Mouse (Mus musculus) frontal cortex, postnatal 10 days (tissue): ENCODE results near the gene Zfp667.
"Not testable (repeated sequence)": the region's sequence is repeated elsewhere in the genome, so short reads cannot be mapped to it uniquely, and the experiment has no call there.

Experiments
- DNase-seq, 2 experiments: peaks; one replicate each; pipeline ENCODE4 v3.0.0; 2022; ENCODE audit warnings: low spot score in 2 of 2, mixed read lengths in 1 of 2

The Zfp667 gene

DNA sequence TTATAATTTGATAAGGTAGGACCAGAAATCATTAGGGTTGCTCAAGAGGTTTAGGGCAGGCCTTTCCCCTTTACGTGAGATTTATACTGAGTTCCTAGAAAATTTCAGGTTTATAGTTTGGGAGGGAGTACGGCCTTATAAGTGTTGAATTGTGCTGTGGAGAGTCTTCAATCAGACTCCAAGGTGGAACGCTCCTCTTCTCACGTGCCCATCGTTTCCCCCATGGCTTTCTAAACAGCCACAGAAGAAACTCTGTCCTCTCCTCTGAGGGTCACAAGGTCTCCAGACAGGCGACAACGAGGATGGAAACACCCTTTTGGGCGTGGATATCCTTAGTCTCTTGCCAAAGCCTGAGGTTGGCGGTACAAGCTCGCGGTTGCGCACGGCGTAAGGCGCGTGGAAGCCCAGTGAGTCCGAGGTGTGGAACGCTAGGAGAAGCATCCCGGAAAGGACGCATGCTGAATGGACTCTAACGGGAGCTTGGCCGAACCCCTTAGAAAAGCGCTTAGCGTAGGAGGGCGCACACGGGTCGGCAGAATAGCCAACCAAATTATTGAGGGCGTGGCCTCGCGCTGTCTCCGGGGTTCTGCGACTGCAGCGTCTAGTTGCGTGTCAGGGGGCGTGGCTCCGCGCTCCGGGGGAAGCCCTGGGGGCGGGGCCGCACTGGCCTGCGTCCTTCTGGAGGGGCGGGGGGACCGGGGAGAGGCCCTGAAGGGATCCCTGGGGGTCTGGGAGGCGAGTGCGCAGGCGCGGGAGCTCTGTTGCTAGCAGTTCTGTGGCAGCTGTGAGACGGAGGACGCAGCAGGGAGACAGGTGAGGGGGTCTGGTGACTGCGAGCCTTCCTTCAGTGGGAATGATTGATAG is at the start of gene Zfp667:
Gene Zfp667, plus strand, starts transcription at position 738 of the 864 bp plus-strand sequence.
- peak; percentile 98 to 99 for DNase-seq

DNA sequence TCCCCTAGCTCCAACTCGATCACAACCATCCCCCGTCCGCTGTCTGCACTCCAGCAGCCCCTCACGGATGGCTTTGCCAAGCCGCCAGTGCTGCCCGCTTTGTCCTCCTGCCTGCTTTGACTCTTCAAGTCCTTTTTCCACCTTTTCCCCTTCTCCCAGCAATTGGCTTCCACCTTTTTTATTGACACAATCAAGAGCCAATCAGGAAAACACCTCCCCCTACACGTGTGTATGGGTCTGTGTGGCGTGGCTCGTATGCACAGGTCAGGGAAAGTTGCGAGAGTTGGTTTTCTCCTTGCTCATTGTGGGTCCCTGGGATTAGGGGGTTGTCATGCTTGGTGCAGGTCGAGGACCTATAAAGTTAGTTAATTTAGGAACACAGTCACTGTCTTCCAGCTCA is 46.6 kb upstream of the Zfp667 start:
- DNase-seq = no peak

GRCm38 (mm10) chr7:6240841-6241425 is 45.4 kb upstream of the Zfp667 start:
- not testable (repeated sequence) for DNase-seq

- DNase-seq = no peak
These were observed 41.8 kb upstream of the Zfp667 start for GRCm38 (mm10) chr7:6244361-6245292.

GRCm38 (mm10) chr7:6252410-6252809 is 34.0 kb upstream of the Zfp667 start, which contains the start of gene Epp13:
TSS of gene Epp13 (plus strand) at chr7:6252710.
- DNase-seq = no peak

DNA sequence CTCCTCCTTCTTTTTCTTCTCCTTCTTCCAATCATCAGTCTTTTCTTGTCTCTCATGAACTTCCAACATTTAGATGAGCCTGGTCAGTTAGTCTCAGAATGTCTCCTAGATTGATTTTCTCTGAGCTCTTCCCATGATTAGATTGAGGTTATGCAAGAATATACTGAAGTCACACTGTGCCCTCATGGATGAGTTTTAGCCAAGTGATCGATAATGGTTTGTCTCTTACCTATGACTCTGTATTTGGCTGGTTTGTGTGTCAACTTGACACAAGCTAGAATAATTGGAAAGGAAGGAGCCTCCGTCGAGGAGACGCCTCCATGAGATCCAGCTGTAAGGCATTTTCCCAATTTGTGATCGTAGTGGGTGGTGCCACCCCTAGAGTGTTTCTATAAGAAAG is 31.9 kb upstream of the Zfp667 start:
- DNase-seq = no peak

DNA sequence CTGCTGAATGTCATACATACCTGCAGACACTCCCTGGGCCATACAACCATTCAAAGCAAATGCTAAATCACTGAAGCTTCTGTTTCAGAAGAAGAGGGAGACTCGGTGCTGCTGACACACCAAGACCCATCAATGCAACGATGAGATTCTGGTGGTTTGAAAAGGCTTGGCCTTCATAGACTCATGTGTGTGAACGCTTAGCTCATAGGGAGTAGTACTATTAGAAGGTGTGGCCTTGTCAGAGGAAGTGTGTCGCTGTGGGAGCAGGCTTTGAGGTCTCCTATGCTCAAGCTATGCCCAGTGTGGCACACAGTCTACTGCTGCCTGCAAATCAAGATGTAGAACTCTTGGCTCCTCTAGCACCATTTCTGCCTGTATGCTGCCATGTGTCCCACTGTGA is 29.0 kb upstream of the Zfp667 start:
- no peak for DNase-seq

GRCm38 (mm10) chr7:6258232-6259220 is 27.9 kb upstream of the Zfp667 start:
- DNase-seq = no peak

DNA sequence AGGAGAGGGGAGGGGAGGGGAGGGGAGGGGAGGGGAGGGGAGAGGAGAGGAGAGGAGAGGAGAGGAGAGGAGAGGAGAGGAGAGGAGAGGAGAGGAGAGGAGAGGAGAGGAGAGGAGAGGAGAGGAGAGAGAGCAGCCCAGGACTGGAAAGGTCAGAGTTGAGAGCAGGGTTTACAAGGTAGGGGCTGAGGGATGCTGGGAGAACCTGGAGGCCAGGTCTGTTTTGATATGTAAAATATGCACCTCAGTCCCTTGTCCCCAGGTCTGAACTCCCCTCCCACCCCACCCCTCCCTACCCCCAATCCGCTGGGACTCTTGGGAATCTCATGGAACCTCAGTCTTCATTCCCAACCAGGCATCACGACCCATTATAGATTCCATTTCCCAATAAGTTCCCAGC is 26.4 kb upstream of the Zfp667 start:
- not testable (repeated sequence) for DNase-seq

- DNase-seq = no peak
These were observed 24.3 kb upstream of the Zfp667 start for GRCm38 (mm10) chr7:6262120-6262519.

GRCm38 (mm10) chr7:6262984-6263383 is 23.4 kb upstream of the Zfp667 start:
- DNase-seq = no peak

DNA sequence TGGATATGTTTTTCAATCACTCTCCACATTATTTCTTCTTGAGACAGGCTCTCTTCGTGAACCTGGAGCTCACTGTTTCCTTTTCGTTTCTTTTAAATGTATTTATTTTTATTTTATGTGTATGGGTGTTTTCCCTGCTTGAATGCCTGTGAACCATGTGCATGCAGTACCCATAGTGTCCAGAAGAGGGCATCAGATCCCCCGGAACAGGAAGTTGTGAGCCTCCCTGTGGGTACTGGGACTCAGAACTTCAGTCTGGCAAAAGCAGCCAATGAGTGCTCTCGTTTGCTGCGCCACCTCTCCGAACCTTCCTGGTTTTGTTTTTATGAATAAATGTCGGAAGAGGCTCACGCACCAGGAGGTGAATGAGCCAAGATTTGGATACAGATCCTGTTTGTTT is 20.7 kb upstream of the Zfp667 start:
- DNase-seq = no peak

GRCm38 (mm10) chr7:6277906-6278305 is 8.5 kb upstream of the Zfp667 start:
- DNase-seq = no peak

DNA sequence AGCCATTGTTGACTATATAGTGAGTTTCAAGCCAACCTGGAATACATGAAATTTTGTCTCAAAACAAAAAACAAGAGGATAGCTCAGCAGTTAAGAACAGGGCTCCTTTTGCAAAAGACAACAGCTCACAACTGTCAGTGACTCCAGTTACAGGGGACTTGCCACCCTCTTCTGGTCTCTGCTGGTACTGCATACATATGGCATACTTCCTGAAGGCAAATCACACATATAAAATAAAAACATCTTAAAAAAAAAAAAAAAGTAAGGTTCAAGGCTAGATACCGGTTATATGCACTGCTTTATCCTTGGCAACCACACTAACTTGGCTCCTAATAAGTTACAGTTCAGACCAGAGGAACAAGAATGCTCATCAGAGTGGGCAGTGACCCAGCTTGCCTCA is 3.6 kb upstream of the Zfp667 start:
- DNase-seq = peak; percentile 61 to 79

DNA sequence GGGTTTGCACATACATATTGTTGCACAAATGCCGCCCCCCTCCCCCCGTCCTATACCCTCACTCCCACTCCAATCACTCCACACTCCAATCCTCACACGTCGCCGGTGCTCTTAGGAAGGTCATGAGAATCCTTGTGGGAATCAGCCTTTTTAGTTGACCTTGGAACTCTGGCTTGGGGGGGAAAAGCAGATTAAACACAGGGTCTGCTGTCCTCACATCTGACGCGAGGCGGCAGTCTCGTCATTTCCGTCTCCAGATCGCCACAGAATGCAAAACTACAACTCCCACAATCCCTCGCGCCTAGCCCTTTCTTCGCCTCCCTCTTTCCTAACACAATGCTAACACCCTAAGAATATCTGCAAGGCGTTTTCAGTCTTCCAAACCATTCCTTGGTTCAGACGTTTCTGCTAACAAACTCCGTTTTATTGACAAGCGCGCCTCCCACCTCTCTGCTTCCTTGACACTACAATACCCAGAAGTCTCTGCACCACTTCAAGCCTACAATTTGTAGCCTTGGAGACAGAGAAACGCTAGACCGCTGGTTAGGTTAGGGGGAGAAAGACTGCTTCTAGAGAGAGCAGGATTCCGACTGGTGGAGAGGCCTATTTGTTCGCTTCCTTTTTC is 2.8 kb upstream of the Zfp667 start:
- peak; percentile 66 to 82 for DNase-seq

DNA sequence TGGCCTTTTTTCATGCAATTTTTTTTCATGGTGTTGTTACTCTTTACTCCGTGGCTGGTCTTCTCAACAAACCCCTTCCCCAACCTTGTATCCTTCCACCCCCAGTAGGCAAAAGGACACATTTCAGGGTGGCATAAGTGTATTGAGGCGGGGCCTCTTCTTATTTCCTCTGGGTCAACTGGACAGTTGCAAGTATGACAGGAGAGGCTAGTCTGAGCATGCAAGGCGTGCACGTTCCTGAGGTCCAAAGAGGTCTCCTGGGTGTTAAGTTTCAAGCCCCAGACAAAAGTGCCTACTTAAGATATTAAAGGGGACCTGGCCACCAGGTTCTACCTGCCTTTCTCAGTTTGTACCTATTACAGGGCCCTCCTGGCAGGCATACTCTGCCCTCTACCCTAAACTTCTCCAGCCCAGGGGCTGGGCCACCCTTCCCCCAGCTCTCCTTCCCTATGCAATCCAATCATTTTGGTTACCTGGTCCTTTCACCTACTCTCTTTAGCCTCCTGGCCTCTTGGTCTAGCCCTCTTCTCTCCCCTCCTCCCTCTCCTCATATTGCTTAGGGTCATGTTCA is 1.9 kb upstream of the Zfp667 start:
- DNase-seq = peak in 1 of 2 experiments; percentile 17

DNA sequence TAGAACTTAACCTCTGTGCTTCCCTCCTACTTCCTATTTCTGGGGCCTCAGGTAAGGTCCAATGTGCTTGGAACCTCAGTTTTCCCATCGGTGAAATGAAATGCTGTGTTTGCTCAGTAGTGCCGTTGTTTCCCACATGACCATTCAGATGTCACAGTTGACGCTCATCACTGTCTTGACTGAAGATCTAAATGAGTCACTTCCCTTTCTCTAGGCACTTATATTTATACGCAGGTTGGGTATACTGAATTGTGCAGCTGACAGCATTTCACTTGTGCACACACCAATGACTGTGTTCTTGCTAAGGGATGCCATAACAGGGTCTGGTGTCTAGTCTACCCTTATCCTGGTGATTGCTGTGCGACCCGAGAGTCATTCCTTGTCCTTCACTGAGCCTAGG is 1.0 kb upstream of the Zfp667 start:
- no peak for DNase-seq

GRCm38 (mm10) chr7:6286921-6287531 is 647 bp downstream of the Zfp667 start:
- peak; percentile 42 to 44 for DNase-seq

DNA sequence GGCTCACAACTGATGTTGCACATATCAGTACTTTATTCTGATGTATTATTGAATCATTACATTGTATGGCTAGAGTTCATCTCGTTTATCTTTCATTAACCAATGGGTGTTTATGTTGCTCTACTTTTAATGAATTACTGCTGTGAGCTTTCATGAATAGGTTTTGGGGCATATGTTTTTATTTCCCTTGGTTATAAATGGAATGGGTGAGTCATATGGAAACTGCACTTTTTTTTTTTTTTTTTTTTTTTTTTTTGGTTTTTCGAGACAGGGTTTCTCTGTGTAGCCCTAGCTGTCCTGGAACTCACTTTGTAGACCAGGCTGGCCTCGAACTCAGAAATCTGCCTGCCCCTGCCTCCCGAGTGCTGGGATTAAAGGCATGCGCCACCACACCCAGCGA is 4.7 kb downstream of the Zfp667 start:
- not testable (repeated sequence) for DNase-seq

DNA sequence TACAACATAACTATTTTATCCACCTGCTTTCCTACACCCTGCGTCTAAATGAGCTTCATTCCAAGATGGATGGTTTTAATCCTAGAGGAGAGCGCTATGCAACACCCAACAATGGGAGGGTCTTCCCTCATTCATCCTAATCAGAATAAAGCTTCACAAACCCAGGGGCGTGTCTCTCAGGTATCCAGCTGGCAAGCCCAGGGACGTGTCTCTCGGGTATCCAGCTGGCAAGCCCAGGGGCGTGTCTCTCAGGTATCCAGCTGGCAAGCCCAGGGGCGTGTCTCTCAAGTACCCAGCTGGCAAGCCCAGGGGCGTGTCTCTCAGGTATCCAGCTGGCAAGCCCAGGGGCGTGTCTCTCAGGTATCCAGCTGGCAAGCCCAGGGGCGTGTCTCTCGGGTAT is 14.4 kb downstream of the Zfp667 start:
- not testable (repeated sequence) for DNase-seq
